Mouse (Mus musculus) mammary gland, adult 2 months (tissue): ENCODE measurements around the gene Gm5849. TPM values are rescaled to one million over a fixed set of nuclear protein-coding genes. Genes with fewer than 3 reads are reported as not detected.

ENCODE experiments used
- polyA plus RNA-seq: library from polyadenylated mRNA; depleted of rRNA; stranded (reverse); fragments of >200 nt; gene quantifications from 2 replicates; pipeline ENCODE4 v1.2.3, GENCODE M21; 2012; ENCODE audit warnings: low replicate concordance; rRNA removed

Gene Gm5849
- not detected in 2 replicates for polyA plus RNA-seq

DNA sequence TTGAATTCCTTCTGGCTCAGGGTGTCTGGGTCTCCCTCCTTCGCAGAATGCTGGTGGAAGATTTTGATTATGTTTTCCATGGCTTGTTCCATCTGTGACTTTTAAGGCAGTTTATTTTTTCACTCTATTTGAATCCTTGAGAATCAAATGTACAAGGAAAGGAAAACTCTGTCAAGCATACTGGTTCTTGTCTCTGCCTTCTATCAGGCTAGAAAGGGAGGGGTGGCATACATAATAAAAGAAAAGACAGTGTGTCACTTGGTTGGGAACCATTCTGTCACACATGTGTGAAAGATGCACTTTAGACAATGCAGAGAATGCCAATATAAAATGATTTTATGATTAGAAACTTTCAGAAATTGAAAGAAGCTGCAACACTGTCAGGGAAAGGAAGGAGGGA lies at the start of gene Gm5849:
Gene Gm5849 (minus strand): TSS at position 101 of the 400 bp plus-strand sequence.

DNA sequence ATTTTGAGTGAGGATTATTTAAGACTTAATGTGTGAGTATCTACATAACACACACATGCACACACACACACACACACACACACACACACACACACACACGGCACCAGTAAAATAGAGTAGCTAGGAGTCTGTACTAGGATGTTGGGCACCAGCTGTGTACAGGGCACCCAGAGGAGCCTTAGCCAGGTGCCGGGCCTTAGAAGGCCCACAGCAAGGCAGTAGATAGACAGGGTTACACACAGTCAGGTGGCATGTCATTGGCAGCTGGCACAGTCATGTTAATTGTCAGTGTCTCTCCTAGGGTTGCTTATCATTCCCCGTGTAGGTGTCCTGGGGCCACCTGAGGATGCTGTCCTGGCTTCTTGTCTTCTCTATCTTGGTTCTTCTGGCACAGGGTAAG lies 51.1 kb downstream of the Gm5849 start, which contains the start of gene Pglyrp4:
Gene Pglyrp4 (plus strand): TSS at position 301 of the 400 bp plus-strand sequence.

Other genes starting within 250 kb of the Gm5849 start
- gene S100a16, start 240.6 kb downstream of the Gm5849 start, polyA plus RNA-seq, result 114 and 155 TPM in 2 replicates
- 0.93 and 1.1 TPM in 2 replicates for gene S100a3, start 217.3 kb downstream of the Gm5849 start, polyA plus RNA-seq
- gene S100a2, start 187.6 kb downstream of the Gm5849 start, polyA plus RNA-seq, result not detected in 2 replicates
- gene Gm42674, start 176.0 kb downstream of the Gm5849 start, polyA plus RNA-seq, result not detected in 2 replicates
- gene S100a4, start 174.1 kb downstream of the Gm5849 start, polyA plus RNA-seq, result 43.9 and 97.5 TPM in 2 replicates
- gene S100a5, start 169.4 kb downstream of the Gm5849 start, polyA plus RNA-seq, result not detected in 2 replicates
- gene S100a6, start 165.0 kb downstream of the Gm5849 start, polyA plus RNA-seq, result 496 and 932 TPM in 2 replicates
- 0.43 and 2.1 TPM in 2 replicates for gene S100a7a, start 123.9 kb downstream of the Gm5849 start, polyA plus RNA-seq
- 0.53 and 6.2 TPM in 2 replicates for gene S100a8, start 108.9 kb downstream of the Gm5849 start, polyA plus RNA-seq
- 2.2 and 3.9 TPM in 2 replicates for gene S100a9, start 82.2 kb downstream of the Gm5849 start, polyA plus RNA-seq
- 0.06 and 1.8 TPM in 2 replicates for gene Pglyrp4, start 51.0 kb downstream of the Gm5849 start, polyA plus RNA-seq